Mouse (Mus musculus) intestine, embryonic 14.5 days (tissue): ENCODE results near the gene C5ar1. TPM values are rescaled to one million over a fixed set of nuclear protein-coding genes. Genes with fewer than 3 reads are reported as not detected.

Experiments
- ATAC-seq: fragments of 200-750 bp; cut with Nextera tagmentation; replicated peaks from 2 replicates; pipeline ENCODE4 v1.8.0; 2017; ENCODE audit warnings: low read depth, moderate number of reproducible peaks, moderate TSS enrichment, moderate library complexity; ENCODE audit not compliant: low FRiP score, low TSS enrichment
- DNase-seq: peaks from one replicate; pipeline ENCODE4 v3.0.0-alpha.2; 2018; ENCODE audit warnings: low spot score
- H3K27ac ChIP-seq: fragments of 300-500 bp; sonication (generic); 2 replicates; pipeline ENCODE4 v1.5.1; 2014; ENCODE audit warnings: low read depth, mild to moderate bottlenecking, control low read depth
- H3K27me3 ChIP-seq: fragments of 300-500 bp; sonication (generic); replicated peaks from 2 replicates; pipeline ENCODE4 v1.6.1; 2014; ENCODE audit warnings: low read length, control low read depth; ENCODE audit not compliant: control insufficient read depth, insufficient read depth
- H3K36me3 ChIP-seq: fragments of 300-500 bp; sonication (generic); 2 replicates; pipeline ENCODE4 v1.6.1; 2014; ENCODE audit warnings: low read length, control low read depth; ENCODE audit not compliant: control insufficient read depth, insufficient read depth
- H3K4me1 ChIP-seq: fragments of 300-500 bp; sonication (generic); replicated peaks from 2 replicates; pipeline ENCODE4 v1.6.1; 2014; ENCODE audit warnings: low read length, control low read depth, mixed read lengths; ENCODE audit not compliant: control insufficient read depth, insufficient read depth
- H3K4me2 ChIP-seq: fragments of 300-500 bp; sonication (generic); 2 replicates; pipeline ENCODE4 v1.6.1; 2014; ENCODE audit warnings: low read length
- H3K4me3 ChIP-seq: fragments of 300-500 bp; sonication (generic); 2 replicates; pipeline ENCODE4 v1.5.1; 2014; ENCODE audit warnings: low read depth, low read length, control low read depth, mixed read lengths
- H3K9ac ChIP-seq: fragments of 300-500 bp; sonication (generic); 2 replicates; pipeline ENCODE4 v1.6.1; 2014; ENCODE audit warnings: mild to moderate bottlenecking, low read length
- H3K9me3 ChIP-seq: fragments of 300-500 bp; sonication (generic); 2 replicates; pipeline ENCODE4 v1.6.1; 2016; ENCODE audit warnings: low read length, control low read depth; ENCODE audit not compliant: control insufficient read depth
- WGBS: fragments of 180-500 bp; shearing (Covaris S2); extraction: QIAGEN DNeasy Blood & Tissue Kit; methylation state at CpG from one replicate; pipeline ENCODE4 v1.1.7; 2014; 5-methylcytosine and 5-hydroxymethylcytosine counted together
- polyA plus RNA-seq: library from polyadenylated mRNA; unstranded; fragments of >200 nt; fragmentation: Nextera tagmentation; extraction: Ambion mirVana; gene quantifications from 2 replicates; pipeline ENCODE4 v1.2.1, GENCODE M21; 2014

C5ar1 gene
- polyA plus RNA-seq, 1 experiment from 2014 or later = 1.8 TPM

- ATAC-seq = peak; percentile 96
- Histone ChIP-seq H3K4me1 (peaks cover 7% of the 10 kb centered on the region; the same call in 1 of the 2 replicates), H3K4me3 (peak within 1 kb of the TSS; percentile 77), H3K36me3 (peaks cover 16% of the 10 kb centered on the region; the same call in 1 of the 2 replicates), H3K9ac (peak within 1 kb of the TSS; percentile 84), H3K4me2 (peak within 1 kb of the TSS; percentile 83), H3K9me3 (no peaks in the 10 kb centered on the region), H3K27me3 (no peaks in the 10 kb centered on the region), H3K27ac (peak within 1 kb of the TSS; percentile 69)
- under 1% methylated on average over 34 of the region's 34 CpGs for WGBS
- DNase-seq = peak; percentile 94
Measured at GRCm38 (mm10) chr7:16221582-16222272, 37.6 kb downstream of the C5ar1 start, which contains the start of gene Dhx34. TSS of gene Dhx34 (minus strand) at chr7:16222037.

DNA sequence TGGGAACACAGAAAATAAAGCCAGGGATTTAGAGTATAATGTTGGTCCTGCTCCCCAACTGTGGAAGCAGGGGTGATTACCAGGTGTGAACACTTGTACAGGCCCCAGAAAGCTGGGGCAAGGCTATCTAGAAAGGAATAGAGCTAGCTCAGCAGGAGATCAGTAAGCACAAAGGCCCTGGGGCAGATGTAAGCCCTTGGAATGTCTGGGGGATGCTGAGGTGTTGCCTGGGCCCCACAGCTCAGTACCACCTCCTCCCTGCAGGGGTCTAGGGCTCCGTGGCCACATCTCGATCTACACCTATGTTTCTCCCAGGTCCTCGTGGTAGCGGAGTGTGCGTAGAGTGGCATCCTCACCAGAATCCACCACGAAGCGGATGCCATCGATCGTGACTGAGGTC, 45.4 kb downstream of the C5ar1 start:
- H3K27ac ChIP-seq = no peak overlapping the region
- no peak for ATAC-seq
- 92% methylated on average over 9 of the region's 9 CpGs for WGBS
- no peak overlapping the region for H3K9ac ChIP-seq
- H3K36me3 ChIP-seq = peaks cover 74% of the 10 kb centered on the region
- H3K27me3 ChIP-seq = no peaks in the 10 kb centered on the region
- no peaks in the 10 kb centered on the region for H3K4me1 ChIP-seq
- no peaks in the 10 kb centered on the region for H3K9me3 ChIP-seq
- no peak overlapping the region for H3K4me3 ChIP-seq
- no peak for DNase-seq
- H3K4me2 ChIP-seq = no peak overlapping the region

GRCm38 (mm10) chr7:16213196-16213595, 46.1 kb downstream of the C5ar1 start:
- DNase-seq (no peak), ATAC-seq (no peak)
- 89% methylated on average over 6 of the region's 6 CpGs for WGBS
- no peak overlapping the region for H3K4me3 ChIP-seq
- no peak overlapping the region for H3K9ac ChIP-seq
- H3K9me3 ChIP-seq = no peaks in the 10 kb centered on the region
- no peaks in the 10 kb centered on the region for H3K27me3 ChIP-seq
- no peak overlapping the region for H3K4me2 ChIP-seq
- H3K4me1 ChIP-seq = no peaks in the 10 kb centered on the region
- H3K36me3 ChIP-seq = peaks cover 70% of the 10 kb centered on the region
- H3K27ac ChIP-seq = no peak overlapping the region

DNA sequence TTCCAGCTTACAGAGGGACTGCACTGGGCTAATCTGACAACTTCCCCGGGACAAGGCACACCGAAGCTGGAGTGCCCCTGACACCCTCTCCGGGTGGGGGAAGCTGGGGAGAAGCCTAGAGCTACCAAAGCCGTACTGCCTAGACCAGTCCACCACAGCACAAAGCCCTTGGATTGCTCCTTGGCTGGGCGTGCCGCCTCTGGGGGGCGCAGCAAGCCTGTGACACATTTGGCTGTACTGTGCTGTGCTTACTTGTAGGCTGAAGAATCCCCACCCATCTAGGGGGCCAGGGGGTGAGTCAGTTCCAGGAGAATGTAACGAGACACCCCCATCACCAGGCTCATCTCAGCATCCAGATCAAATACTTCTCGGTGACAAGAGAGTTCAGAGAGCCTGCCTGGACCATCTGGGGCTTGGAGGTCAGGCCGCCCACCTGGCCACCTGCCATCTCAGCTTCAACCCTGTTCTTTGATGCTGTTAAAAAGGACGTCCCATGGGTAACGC, 48.4 kb downstream of the C5ar1 start:
- DNase-seq = no peak
- Histone ChIP-seq H3K9me3 (no peaks in the 10 kb centered on the region), H3K4me1 (no peaks in the 10 kb centered on the region), H3K36me3 (peaks cover 59% of the 10 kb centered on the region), H3K4me3 (no peak overlapping the region), H3K9ac (no peak overlapping the region), H3K27ac (no peak overlapping the region), H3K4me2 (no peak overlapping the region), H3K27me3 (no peaks in the 10 kb centered on the region)
- 69% methylated on average over 12 of the region's 12 CpGs for WGBS
- no peak for ATAC-seq

DNA sequence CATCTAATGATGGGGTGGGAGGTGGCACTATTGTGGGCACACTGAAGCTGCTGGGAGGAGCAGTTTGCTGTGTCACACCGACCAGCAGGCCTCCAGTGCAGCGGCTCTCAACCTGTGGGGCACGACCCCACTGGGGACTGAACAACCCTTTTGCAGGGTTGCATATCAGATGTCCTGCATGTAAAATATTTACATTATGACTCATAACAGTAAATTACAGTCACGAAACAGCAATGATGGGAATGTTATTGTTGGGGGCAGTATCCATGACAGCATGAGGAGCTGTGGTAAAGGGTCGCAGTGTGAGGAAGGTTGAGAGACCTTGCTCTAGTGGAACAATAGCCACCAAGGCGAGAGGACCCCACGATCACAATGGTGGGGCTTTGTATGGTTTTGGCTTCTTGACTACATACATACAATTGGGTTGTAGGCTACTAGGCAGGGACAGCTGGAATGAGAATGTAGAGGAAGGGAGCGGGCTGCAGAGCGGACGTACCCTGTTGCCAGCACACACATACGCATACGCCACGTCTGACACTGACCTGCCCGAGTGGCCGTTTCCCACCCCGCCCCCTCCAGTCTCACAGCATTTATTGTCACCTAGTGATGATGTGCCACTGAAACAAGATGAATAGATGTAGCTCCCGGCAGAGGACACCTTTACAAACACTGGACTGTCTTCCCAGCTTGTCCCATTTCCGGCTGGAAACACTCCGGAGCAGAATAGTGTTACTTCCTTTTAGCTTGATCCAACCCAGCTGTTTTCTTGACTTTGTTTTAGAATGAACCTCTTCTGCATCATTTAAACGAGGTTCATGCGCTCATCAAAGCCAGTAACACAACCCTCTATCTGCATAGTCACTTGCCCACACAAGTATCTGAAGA, 50.3 kb downstream of the C5ar1 start:
- Histone ChIP-seq H3K9ac (no peak overlapping the region), H3K4me1 (no peaks in the 10 kb centered on the region), H3K36me3 (peaks cover 51% of the 10 kb centered on the region), H3K4me2 (no peak overlapping the region), H3K9me3 (no peaks in the 10 kb centered on the region), H3K27me3 (no peaks in the 10 kb centered on the region), H3K4me3 (no peak overlapping the region), H3K27ac (peak overlapping the region; percentile 49; the same call in 1 of the 2 replicates)
- DNase-seq (no peak), ATAC-seq (no peak)
- 71% methylated on average over 21 of the region's 21 CpGs for WGBS

DNA sequence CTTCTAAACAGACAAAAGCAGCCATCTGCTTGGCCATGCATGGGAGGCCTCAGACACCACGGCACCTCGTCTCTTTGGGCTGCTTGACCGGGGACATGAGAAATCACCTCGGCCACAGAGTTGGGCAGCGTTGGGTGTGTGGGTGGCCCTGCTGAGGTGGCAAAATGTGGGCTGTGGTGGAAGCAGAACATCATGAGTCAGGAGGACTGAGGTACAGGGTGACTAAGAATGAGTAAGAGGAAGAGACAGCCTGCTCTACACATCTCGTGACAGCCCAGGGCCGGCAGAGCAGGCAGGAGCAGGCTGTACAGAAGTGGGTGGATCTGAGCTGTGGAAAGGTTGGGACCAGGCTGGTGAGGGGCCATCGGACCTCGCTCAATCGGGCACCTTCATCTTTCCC, 51.8 kb downstream of the C5ar1 start:
- Histone ChIP-seq H3K4me3 (no peak overlapping the region), H3K27ac (no peak overlapping the region), H3K9me3 (no peaks in the 10 kb centered on the region), H3K9ac (no peak overlapping the region), H3K27me3 (no peaks in the 10 kb centered on the region), H3K4me2 (no peak overlapping the region), H3K36me3 (peaks cover 50% of the 10 kb centered on the region), H3K4me1 (no peaks in the 10 kb centered on the region)
- ATAC-seq = no peak
- 83% methylated on average over 10 of the region's 10 CpGs for WGBS
- no peak for DNase-seq

- Histone ChIP-seq H3K9me3 (no peaks in the 10 kb centered on the region), H3K4me3 (no peak overlapping the region), H3K27ac (no peak overlapping the region), H3K27me3 (no peaks in the 10 kb centered on the region), H3K4me2 (no peak overlapping the region), H3K9ac (no peak overlapping the region), H3K4me1 (no peaks in the 10 kb centered on the region), H3K36me3 (peaks cover 52% of the 10 kb centered on the region)
- ATAC-seq (no peak), DNase-seq (no peak)
- 79% methylated on average over 7 of the region's 7 CpGs for WGBS
Measured at GRCm38 (mm10) chr7:16207076-16207475, 52.3 kb downstream of the C5ar1 start.

DNA sequence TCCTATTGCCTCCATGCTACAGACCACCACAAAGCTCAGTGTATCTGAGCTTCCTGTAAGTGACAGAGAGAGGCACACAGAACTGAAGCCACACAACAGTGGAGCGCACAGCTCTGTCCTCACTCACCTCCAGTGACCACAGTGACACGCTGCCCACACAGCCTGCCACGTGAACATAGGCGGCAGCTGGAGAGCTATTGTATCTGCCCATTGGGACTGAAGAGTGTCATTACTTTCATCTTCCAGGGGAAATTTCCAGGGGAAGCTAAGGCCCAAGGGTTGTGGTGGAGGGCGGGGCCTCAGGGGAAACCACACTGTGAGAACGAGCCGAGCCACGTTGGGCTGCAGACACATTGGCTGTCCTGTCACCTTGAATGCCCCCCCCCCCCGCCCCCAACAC, 54.5 kb downstream of the C5ar1 start:
- WGBS = 87% methylated on average over 9 of the region's 9 CpGs
- no peak overlapping the region for H3K4me3 ChIP-seq
- no peaks in the 10 kb centered on the region for H3K9me3 ChIP-seq
- no peak overlapping the region for H3K9ac ChIP-seq
- no peak for ATAC-seq
- H3K27me3 ChIP-seq = no peaks in the 10 kb centered on the region
- peaks cover 58% of the 10 kb centered on the region for H3K36me3 ChIP-seq
- no peaks in the 10 kb centered on the region for H3K4me1 ChIP-seq
- H3K27ac ChIP-seq = no peak overlapping the region
- H3K4me2 ChIP-seq = no peak overlapping the region
- no peak for DNase-seq
